Mouse (Mus musculus): ENCODE results near the gene Stk11.

Gene Stk11

DNA sequence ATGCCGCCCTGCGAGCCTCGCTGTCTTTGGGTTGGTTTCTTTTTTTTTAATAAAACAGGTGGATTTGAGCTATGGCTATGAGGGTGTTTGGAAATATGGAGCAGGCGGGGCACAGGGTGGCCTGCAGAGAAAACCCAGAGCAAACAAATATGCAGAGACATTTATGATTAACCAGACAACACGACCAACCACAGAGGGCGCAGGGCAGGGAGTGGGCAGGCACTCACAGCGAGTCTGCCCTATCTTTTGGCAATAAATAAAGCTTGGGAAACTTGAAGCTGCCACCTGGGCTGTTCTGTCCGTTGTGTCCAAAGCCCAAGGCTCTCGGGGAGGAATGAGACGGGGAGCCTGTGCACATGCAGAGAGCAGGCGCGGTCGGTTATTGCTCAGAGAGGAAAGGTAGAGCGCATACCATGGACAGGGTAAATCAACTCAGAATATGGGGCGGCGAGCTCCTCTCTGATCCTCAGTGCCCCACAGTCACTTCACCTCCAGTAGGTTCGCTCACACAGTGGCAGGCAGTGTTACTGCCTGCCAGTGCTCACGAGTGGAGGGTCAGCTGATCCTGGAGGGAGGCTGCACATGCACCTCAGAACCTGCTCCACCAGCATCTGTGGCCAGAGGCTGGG is 14.9 kb downstream of the Stk11 start:
- 69% methylated on average over 18 of the region's 18 CpGs for WGBS

- 31% methylated on average over 55 of the region's 55 CpGs for WGBS
These were observed 15.8 kb downstream of the Stk11 start for GRCm38 (mm10) chr10:80131316-80131951.

GRCm38 (mm10) chr10:80131952-80132350 is 16.3 kb downstream of the Stk11 start:
- WGBS = 46% methylated on average over 27 of the region's 27 CpGs

DNA sequence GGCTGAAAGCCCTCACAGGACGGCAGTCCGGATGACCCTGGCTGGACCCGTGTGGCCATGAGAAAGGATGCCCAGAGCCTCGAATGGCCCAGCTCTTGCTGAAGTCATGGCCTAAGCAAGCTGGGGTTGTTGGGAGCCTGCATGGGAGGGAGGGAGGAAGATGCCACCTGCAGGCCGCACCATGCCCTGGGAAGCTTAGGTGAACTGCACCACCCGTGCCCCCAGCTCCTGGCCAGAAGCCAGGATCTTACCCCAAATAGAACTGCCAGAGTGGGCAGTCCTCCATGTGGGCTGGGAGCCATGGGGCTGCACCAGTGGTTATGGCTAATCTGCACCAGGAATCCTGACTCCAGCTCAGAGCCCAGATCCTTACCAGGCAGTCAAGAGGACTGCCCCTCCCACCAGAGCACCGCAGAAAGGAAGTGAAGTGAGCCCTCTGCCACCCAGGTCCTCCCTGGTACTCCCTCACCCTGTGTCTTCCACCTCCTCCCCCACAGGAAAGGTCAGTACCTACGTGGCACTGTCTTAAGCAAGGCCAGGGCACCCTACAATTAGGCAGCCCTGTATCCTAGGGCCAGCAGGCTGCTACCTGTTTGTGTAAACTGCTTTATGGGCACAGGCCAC is 17.7 kb downstream of the Stk11 start:
- 32% methylated on average over 8 of the region's 8 CpGs for WGBS

DNA sequence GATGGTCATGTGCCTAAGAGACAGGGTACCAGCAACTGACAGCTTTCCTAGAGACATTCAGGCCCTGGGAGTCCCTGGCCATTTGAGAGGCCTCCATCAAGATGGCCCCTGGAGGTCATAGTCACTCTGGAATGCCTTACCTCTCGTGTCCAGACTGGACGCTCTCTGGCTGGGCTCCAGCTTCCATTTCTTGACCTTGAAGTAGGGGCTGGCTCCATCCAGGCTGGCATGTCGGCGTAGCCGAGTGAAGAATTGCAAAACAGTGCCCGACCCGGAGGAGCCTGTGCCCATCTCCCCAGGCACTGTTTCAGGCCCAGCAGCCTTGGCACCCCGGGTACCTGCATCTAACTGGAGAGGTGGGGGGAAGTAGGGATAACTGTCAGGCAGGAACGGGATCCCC is 18.8 kb downstream of the Stk11 start:
- WGBS = 86% methylated on average over 9 of the region's 9 CpGs

- 75% methylated on average over 10 of the region's 10 CpGs for WGBS
These were observed 19.6 kb downstream of the Stk11 start for GRCm38 (mm10) chr10:80135161-80135560.

DNA sequence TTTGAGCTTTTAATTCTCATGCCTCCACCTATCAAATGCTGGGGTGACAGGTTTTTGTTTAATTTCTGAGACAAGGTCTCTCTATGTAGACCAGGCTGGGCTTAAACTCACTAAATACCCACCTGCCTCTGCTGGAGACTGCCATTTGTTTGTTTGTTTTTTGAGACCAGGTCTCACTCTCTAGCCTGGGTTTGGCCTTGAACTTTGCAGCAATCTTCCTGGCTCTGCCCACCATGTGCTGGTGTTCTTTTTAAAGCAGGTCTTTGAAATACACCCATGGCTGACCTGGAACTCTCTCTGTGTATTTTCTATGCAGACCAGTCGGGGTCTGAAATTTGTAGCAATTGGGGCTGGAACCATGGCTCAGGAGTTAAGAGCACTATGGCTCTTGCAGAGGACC is 20.0 kb downstream of the Stk11 start:
- 92% methylated on average over 1 of the region's 1 CpGs for whole genome bisulfite sequencing

DNA sequence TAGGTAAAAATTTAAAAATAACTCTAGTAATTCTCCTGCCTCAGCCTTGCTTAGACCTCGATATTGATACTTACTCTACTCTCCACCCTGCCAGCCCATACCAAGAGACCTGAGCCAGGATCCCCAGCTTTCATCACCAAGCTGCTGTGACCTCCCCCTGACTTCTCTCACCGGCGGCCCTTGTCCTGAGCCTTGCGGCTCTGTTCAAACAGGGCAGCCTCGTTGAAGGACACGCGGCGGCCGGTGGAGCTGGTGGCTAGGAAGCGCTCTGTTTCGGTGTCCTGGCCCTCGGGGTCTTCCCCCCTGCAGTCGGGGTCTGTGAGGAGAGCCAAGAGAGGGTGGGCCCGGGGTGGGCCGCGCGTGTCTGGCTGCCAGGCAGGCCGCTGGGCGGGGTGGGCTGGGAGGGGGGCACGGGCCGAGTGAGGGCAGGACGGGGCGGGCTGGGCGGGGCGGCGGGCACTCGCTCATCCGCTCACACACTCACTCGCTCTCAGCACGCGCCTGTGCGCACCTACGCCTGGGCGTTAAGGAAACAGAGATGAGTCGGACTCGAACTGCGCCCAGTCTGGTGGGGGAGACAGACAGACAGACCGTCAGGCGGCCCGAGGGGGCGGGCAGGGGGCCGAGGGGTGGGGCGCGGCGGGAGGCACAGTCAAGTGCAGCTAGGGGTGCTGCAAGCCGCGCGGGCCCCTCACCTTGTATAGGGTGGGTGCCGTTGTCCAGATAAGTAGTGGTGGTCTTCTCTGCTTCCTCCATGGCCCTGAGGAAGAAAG is 20.8 kb downstream of the Stk11 start:
- 33% methylated on average over 49 of the region's 49 CpGs for WGBS

- 9% methylated on average over 28 of the region's 29 CpGs for whole genome bisulfite sequencing
These were observed 21.5 kb downstream of the Stk11 start for GRCm38 (mm10) chr10:80136952-80137625.

GRCm38 (mm10) chr10:80137626-80138552 is 22.3 kb downstream of the Stk11 start:
- 8% methylated on average over 33 of the region's 33 CpGs for WGBS

- WGBS = 1% methylated on average over 78 of the region's 94 CpGs
These were observed 23.2 kb downstream of the Stk11 start, which contains the start of gene Atp5d for GRCm38 (mm10) chr10:80138553-80139438. Gene Atp5d (plus strand): TSS chr10:80138632.

DNA sequence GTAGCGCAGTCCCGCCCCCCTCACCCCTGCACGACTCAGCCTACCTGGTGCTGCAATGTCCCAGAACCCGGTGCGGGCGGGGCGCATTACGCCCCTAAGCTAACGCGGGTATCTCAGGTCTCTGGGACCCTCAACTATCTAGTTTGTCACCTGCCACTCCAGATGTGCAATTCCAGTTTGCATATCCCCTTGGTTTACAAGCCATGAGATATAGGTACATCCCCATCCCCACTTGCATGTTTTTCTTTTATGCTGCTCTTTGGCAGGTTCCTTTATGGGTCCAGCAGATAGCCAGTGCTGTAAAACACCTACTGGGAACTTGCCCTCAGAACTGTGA is 23.8 kb downstream of the Stk11 start:
- WGBS = 3% methylated on average over 10 of the region's 10 CpGs

- WGBS = 79% methylated on average over 11 of the region's 11 CpGs
These were observed 24.5 kb downstream of the Stk11 start for GRCm38 (mm10) chr10:80139975-80140665.

- 78% methylated on average over 10 of the region's 10 CpGs for WGBS
These were observed 25.0 kb downstream of the Stk11 start, which contains the start of gene Cbarp for GRCm38 (mm10) chr10:80140666-80141035. Gene Cbarp (minus strand): TSS chr10:80140835.

- under 1% methylated on average over 29 of the region's 29 CpGs for WGBS
These were observed 25.6 kb downstream of the Stk11 start for GRCm38 (mm10) chr10:80141243-80141642.

DNA sequence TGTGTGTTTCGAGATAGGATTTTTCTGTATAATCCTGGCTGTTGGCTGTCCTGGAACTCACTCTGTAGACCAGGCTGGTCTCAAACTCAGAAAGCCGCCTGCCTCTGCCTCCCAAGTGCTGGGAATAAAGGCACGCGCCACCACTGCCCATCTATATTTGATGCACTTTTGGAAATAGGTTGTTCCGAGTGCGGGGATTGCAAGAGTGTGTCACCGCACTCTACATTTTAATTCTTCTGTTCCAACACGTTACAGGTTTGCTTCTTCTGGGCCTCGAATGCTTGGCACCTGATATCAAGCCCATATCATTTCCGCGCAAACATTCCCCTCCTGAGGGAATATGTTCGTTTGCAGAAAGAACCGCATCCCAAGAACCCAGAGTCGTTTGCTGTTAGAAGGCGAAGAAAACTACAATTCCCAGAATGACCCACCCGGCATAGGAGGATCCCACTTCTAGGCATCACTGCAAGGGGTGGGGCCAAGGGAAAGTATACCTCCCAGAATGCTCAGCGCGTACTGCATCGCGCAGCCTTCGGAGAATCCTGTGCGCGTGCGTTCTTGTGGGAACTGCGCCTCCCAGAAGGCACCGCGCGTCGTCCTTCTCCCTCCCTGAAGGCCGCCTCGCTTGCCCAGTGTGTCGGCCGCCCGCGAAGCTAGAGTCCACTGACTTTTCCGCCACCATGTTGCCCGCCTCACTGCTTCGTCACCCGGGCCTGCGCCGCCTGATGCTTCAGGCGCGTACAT is 26.4 kb downstream of the Stk11 start:
- WGBS = 1% methylated on average over 38 of the region's 43 CpGs

DNA sequence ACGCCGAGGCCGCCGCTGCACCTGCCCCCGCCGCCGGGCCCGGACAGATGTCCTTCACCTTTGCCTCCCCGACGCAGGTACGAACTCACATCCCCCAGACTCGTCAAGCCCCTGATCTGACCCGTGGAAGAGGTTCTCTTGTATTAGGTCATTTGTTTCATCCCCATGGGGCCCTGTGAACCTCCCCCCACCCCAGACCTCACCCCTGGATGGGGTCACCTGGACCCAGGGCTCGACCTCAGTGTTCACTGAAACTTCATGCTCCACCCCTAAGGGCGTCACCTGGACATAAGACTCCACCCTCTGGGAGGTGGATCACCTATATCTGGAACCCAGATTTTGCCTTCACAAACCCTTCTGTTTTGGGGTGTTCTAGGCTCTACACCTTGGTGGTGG is 26.9 kb downstream of the Stk11 start:
- 0% methylated on average over 15 of the region's 15 CpGs for WGBS

DNA sequence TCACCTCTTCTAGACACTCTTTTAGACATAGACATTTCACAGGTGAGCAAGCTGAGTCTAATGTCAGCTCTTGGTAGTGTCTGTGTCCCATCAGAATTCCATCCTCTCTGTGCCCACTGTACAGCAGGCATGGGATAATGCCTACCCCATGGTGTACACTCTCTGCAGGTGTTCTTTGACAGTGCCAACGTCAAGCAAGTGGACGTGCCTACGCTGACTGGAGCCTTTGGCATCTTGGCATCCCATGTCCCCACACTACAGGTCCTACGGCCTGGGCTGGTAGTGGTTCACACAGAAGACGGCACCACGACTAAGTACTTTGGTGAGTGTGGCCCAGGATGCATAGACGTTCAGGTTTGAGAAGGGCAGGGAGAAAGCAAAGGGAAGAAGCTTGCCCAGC is 28.1 kb downstream of the Stk11 start:
- WGBS = 77% methylated on average over 7 of the region's 7 CpGs

All from cerebral cortex, adult 2 months (tissue).